Mouse (Mus musculus): ENCODE measurements around the gene Fbxo34.
"Not testable (repeated sequence)": the region's sequence is repeated elsewhere in the genome, so short reads cannot be mapped to it uniquely, and the experiment has no call there.

Gene Fbxo34

GRCm38 (mm10) chr14:47518619-47519018 is 68.4 kb downstream of the Fbxo34 start:
- no peak for DNase-seq

DNA sequence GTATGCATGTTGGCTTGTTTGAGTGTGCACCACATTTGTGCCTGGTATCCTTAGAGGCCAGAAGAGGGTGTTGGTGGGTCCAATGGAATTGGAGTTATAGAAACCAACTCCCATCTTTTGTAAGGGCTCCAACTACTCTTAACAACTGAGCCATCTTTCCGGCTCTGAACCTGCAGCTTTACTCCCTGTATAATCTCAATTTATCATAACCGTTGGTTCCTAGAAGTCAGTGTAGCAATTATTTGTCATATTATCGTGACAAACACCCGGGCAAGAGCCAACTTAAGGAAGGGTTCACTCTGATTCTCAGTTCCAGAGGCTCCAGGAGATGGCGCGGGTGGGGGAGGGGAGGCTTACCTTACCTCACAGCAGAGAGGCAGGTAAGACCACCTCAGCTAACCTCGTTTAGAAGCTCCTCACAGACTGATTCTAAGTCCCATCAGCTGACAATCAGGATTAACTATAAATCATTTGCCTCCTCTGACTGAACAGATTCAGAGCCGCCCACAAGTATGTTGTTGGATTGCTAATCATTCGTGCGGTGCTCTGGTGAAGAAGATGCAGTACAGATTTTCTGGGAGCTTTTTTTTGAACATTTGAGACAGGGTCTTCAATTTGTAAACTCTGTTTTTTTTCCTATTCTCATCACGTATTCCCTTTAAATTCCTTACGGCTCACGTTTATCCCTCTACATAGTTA is 70.7 kb downstream of the Fbxo34 start:
- DNase-seq: no peak

DNA sequence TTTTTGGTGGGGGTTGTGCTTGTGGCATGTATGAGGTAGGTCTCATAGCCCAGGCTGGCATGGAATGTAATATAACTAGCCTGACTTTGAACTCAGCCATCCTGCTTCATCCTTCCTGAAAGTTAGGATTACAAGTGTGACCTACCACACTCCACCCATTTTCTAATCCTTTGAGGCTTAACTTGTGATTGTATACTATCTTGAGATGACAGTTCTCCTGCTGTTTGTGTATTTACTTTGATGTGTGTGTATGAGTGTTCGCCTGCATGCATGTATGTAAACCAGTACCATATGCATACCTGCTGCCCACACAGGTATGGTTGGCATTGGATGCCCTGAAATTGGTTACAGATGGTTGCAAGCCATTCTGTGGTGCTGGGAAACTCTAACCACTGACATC is 71.4 kb downstream of the Fbxo34 start:
- DNase-seq: no peak

- no peak for DNase-seq
Measured at GRCm38 (mm10) chr14:47522301-47522700, 72.1 kb downstream of the Fbxo34 start.

DNA sequence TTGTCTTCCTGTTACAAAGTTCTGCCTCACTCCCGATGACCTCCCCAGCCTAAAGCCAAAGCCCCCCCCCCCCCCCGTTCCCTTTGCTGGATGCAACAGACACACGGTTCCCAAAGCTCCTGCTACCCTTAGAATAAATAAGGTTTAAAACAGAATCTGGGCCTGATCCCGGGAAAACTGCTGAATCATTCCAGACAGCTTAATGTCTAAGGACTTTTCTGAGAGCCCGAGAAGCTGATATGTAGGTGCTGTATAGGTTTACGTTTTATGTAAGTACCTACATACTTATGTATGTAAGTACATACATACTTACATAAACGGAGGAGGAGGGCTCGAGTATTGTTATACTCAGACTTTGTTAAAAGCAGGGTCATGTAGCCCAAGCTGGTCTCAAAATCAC is 75.2 kb downstream of the Fbxo34 start:
- DNase-seq: no peak

GRCm38 (mm10) chr14:47525861-47526260 is 75.6 kb downstream of the Fbxo34 start:
- DNase-seq: no peak

DNA sequence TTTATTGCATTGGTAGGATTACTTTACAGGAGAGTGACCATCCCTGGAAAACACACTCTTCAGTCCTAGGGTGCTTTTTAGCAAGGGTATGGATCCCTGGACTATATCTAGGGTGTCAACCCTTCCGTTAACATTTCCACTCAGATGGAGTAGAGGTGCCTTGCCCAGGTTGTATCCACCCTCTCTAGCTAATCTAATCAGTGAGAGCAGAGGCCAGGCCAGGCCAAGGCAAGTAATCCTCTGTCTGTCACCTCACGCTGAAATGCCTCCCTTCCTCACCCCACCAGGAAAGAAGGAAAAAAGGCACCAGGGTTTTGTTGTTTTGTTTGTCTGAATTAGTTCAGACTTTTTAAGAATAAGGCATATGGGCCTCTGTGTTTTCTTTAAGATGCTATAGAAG is 77.6 kb downstream of the Fbxo34 start:
- DNase-seq: no peak

- no peak for DNase-seq
Measured at GRCm38 (mm10) chr14:47528293-47528692, 78.1 kb downstream of the Fbxo34 start.

GRCm38 (mm10) chr14:47529019-47529418 is 78.8 kb downstream of the Fbxo34 start:
- DNase-seq: peak; percentile 54 to 67

GRCm38 (mm10) chr14:47529592-47529991 is 79.4 kb downstream of the Fbxo34 start:
- not testable (repeated sequence) for DNase-seq

- DNase-seq: no peak
Measured at GRCm38 (mm10) chr14:47532496-47532895, 82.3 kb downstream of the Fbxo34 start.

- peak in 1 of 2 experiments; percentile 20 for DNase-seq
Measured at GRCm38 (mm10) chr14:47533365-47534175, 83.3 kb downstream of the Fbxo34 start.

GRCm38 (mm10) chr14:47534176-47534525 is 83.9 kb downstream of the Fbxo34 start:
- no peak for DNase-seq

GRCm38 (mm10) chr14:47535096-47535495 is 84.9 kb downstream of the Fbxo34 start:
- DNase-seq: no peak

DNA sequence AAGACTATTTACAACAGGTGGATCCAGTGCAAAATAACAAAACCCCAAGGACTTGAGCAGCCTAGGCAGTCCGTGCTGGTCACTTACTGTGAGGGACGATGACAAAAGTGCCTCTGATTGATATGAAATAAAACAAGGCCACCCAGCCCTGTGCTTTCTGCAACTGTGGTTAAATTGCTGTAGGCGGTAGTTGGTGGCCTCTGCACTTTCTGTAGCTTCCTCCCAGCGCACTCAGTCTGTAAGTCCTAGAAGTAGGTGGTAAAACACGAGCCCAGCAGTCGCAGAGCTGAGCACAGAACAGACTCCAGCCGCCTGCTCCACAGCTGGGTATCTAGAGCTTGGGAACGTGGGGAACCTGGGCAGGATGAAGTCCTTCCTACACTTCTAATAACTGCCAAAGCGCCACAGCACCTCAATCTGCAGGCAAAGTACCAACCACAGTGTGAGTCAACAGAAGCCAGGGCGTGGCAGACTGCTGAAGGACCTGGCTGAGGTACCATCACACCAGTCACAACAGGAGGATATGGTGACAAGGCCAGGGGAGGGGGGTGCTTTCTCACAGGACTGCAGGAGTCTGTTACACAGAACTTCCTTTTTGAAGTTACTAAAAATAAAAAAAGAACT is 91.2 kb downstream of the Fbxo34 start:
- no peak for DNase-seq

- no peak for DNase-seq
Measured at GRCm38 (mm10) chr14:47542283-47542682, 92.1 kb downstream of the Fbxo34 start.

GRCm38 (mm10) chr14:47544286-47544685 is 94.1 kb downstream of the Fbxo34 start:
- DNase-seq: no peak

GRCm38 (mm10) chr14:47544877-47545276 is 94.7 kb downstream of the Fbxo34 start:
- no peak for DNase-seq

GRCm38 (mm10) chr14:47551668-47552067 is 101.4 kb downstream of the Fbxo34 start:
- no peak for DNase-seq

GRCm38 (mm10) chr14:47553380-47553779 is 103.2 kb downstream of the Fbxo34 start:
- DNase-seq: no peak

DNA sequence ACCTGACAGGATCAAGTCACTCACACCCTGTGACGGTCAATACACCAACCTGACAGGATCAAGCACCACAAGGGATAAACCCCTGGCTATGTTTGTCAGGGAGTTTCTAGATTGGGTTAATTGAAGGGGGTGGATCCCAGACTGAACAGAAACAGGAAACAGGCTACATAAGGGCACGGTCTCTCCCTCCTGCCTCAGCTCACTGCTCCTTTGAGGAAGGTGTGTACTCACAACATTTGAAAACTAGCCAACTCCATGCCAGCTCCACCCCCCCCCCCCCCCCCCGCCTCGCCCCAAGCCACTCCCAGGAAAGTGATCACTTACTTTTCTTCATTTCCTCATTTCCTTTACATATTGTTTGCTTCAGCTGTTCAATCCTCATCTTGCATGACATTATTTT is 104.0 kb downstream of the Fbxo34 start:
- no peak for DNase-seq

GRCm38 (mm10) chr14:47555225-47555624 is 105.0 kb downstream of the Fbxo34 start:
- DNase-seq: no peak

DNA sequence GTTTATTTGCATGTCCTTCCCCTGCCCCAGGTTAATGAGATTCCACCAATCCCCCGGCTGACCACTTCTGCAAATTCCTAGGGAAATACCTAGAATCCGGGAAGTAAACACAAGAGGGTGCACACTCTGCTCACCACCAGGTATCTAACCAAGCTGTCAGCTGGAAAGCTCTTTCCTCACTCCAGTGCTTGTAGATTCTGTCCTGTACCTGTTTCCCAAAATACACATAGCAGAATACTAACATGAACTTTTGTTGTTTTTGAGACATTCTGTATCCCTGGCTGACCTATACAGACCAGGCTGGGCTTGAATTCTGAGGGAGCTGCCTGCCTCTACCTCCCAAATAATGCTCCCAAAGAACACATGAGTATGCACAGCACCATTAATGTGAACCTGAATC is 110.5 kb downstream of the Fbxo34 start:
- no peak for DNase-seq

GRCm38 (mm10) chr14:47562530-47562929 is 112.3 kb downstream of the Fbxo34 start:
- no peak for DNase-seq
